Mouse (Mus musculus): Measurements from ENCODE around the gene Ifit3b. TPM values are rescaled to one million over a fixed set of nuclear protein-coding genes. Genes with fewer than 3 reads are reported as not detected.
A peak's percentile ranks its signal among the peaks of the same experiment; 100 is the strongest.

Gene Ifit3b
- total and polyA plus RNA-seq, 3 experiments: 0.90 to 1.4 (median 1.2) TPM

- WGBS: 38% methylated on average over 5 of the region's 5 CpGs
- no peak for DNase-seq
- Histone ChIP-seq H3K9ac (ENCODE audit: low read depth, low read length) (no peak overlapping the region), H3K4me3 (no peak overlapping the region), H3K27ac (peak overlapping the region; percentile 64; the same call in 1 of the 2 replicates), H3K36me3 (ENCODE audit: control insufficient read depth, insufficient read depth, low read length) (no peaks in the 10 kb centered on the region), H3K79me2 (replicated peaks; ENCODE audit: control insufficient read depth, insufficient read depth, low read length) (no peaks in the 10 kb centered on the region), H3K27me3 (ENCODE audit: control insufficient read depth, insufficient read depth, low read length) (no peaks in the 10 kb centered on the region), H3K4me1 (ENCODE audit: control insufficient read depth, insufficient read depth, low read length) (peaks cover 3% of the 10 kb centered on the region; the same call in 1 of the 2 replicates)
- TF ChIP-seq CTCF (IDR thresholded peaks at IDR 0.05) (no peak), POLR2A (IDR thresholded peaks at IDR 0.05; ENCODE audit: insufficient read depth, low read depth, low read length) (no peak), EP300 (IDR thresholded peaks at IDR 0.05; ENCODE audit: insufficient read depth, low read depth, low read length) (no peak)
- intact Hi-C loops (cut with DNase I): no loop called here
Measured at GRCm38 (mm10) chr19:34662740-34663139, 55.0 kb downstream of the Ifit3b start.

Other genes starting within 250 kb of the Ifit3b start
- gene Ch25h, start 132.8 kb upstream of the Ifit3b start, total RNA-seq (2021): under 1 TPM; 0.16 to 0.34 TPM
- 2.4 and 3.2 TPM in 2 replicates for gene Ch25h, start 132.8 kb upstream of the Ifit3b start, polyA plus RNA-seq (2012; rRNA removed)
- 10 to 100 TPM; 24.9 to 25.1 TPM for gene Lipa, start 80.5 kb upstream of the Ifit3b start, total RNA-seq (2021)
- gene Lipa, start 80.5 kb upstream of the Ifit3b start, polyA plus RNA-seq (2012; rRNA removed): 18.8 and 30.9 TPM in 2 replicates
- 1 to 10 TPM; 3.4 to 4.2 TPM for gene Ifit2, start 57.3 kb upstream of the Ifit3b start, total RNA-seq (2021)
- 1.8 and 5.3 TPM in 2 replicates for gene Ifit2, start 57.3 kb upstream of the Ifit3b start, polyA plus RNA-seq (2012; rRNA removed)
- 1 to 10 TPM; 3.7 to 4.4 TPM for gene Ifit3, start 24.4 kb upstream of the Ifit3b start, total RNA-seq (2021)
- gene Ifit3, start 24.4 kb upstream of the Ifit3b start, polyA plus RNA-seq (2012; rRNA removed): 2.9 and 7.6 TPM in 2 replicates
- 1 to 10 TPM; 1.5 to 1.8 TPM for gene Ifit1bl1, start 6.0 kb upstream of the Ifit3b start, total RNA-seq (2021)
- 1.3 and 2.8 TPM in 2 replicates for gene Ifit1bl1, start 6.0 kb upstream of the Ifit3b start, polyA plus RNA-seq (2012; rRNA removed)
- gene Ifit1bl2, start 32.8 kb downstream of the Ifit3b start, total RNA-seq (2021): 1 to 10 TPM; 1.6 to 2.0 TPM
- 1.0 and 1.9 TPM in 2 replicates for gene Ifit1bl2, start 32.8 kb downstream of the Ifit3b start, polyA plus RNA-seq (2012; rRNA removed)
- 1 to 10 TPM; 1.3 to 1.5 TPM for gene Ifit1, start 32.9 kb downstream of the Ifit3b start, total RNA-seq (2021)
- 2.4 and 4.9 TPM in 2 replicates for gene Ifit1, start 32.9 kb downstream of the Ifit3b start, polyA plus RNA-seq (2012; rRNA removed)
- 1 to 10 TPM; 2.0 to 2.7 TPM for gene Slc16a12, start 139.3 kb downstream of the Ifit3b start, total RNA-seq (2021)
- gene Slc16a12, start 139.3 kb downstream of the Ifit3b start, polyA plus RNA-seq (2012; rRNA removed): 1.7 and 3.3 TPM in 2 replicates

Data from heart, adult 2 months (tissue).